Mouse (Mus musculus): ENCODE measurements around the gene Agbl3.

GRCm38 (mm10) chr6:34777981-34778668, 2.1 kb upstream of the Agbl3 start:
- TF ChIP-seq POLR2A (IDR thresholded peaks at IDR 0.05; ENCODE audit: low read depth, low read length) (no peak), CTCF (IDR thresholded peaks at IDR 0.05; ENCODE audit: borderline replicate concordance, insufficient read depth, low read length) (no peak)
